Mouse (Mus musculus): ENCODE results near the gene Ptbp1. TPM values are rescaled to one million over a fixed set of nuclear protein-coding genes. Genes with fewer than 3 reads are reported as not detected.

Gene Ptbp1
- polyA plus RNA-seq, 1 experiment: not detected

- no peak for TF ChIP-seq POLR2A (IDR thresholded peaks at IDR 0.05; ENCODE audit: insufficient read depth, low read depth, low read length)
- TF ChIP-seq CTCF (IDR thresholded peaks at IDR 0.05; ENCODE audit: insufficient read depth, low read depth, low read length): no peak
- Histone ChIP-seq H3K4me1 (ENCODE audit: control insufficient read depth, insufficient read depth, low read length) (peaks cover 48% of the 10 kb centered on the region), H3K27ac (ENCODE audit: insufficient read depth, low read depth, low read length) (peak overlapping the region; percentile 87), H3K4me3 (ENCODE audit: insufficient read depth, low read depth, low read length) (peak overlapping the region; percentile 46)
- 2% methylated on average over 15 of the region's 15 CpGs for WGBS
These were observed 835 bp upstream of the Ptbp1 start for GRCm38 (mm10) chr10:79853392-79853791.

GRCm38 (mm10) chr10:79854801-79855541 lies 744 bp downstream of the Ptbp1 start:
- under 1% methylated on average over 83 of the region's 83 CpGs for WGBS
- TF ChIP-seq POLR2A (IDR thresholded peaks at IDR 0.05; ENCODE audit: insufficient read depth, low read depth, low read length) (no peak; the same call in 1 of the 2 replicates), CTCF (IDR thresholded peaks at IDR 0.05; ENCODE audit: insufficient read depth, low read depth, low read length) (no peak)
- Histone ChIP-seq H3K27ac (ENCODE audit: insufficient read depth, low read depth, low read length) (peak overlapping the region; percentile 96), H3K4me1 (ENCODE audit: control insufficient read depth, insufficient read depth, low read length) (peaks cover 62% of the 10 kb centered on the region), H3K4me3 (ENCODE audit: insufficient read depth, low read depth, low read length) (peak overlapping the region; percentile 83)

- WGBS: 1% methylated on average over 10 of the region's 10 CpGs
These were observed 1.4 kb downstream of the Ptbp1 start for GRCm38 (mm10) chr10:79855558-79856184.

GRCm38 (mm10) chr10:79856280-79856679 lies 2.1 kb downstream of the Ptbp1 start:
- peak overlapping the region; percentile 36 for H3K4me3 ChIP-seq (ENCODE audit: insufficient read depth, low read depth, low read length)

More at GRCm38 (mm10) chr10:79855558-79856184, 1.4 kb downstream of the Ptbp1 start:
- Histone ChIP-seq H3K4me3 (ENCODE audit: insufficient read depth, low read depth, low read length) (peak overlapping the region; percentile 83), H3K27ac (ENCODE audit: insufficient read depth, low read depth, low read length) (no peak overlapping the region), H3K4me1 (ENCODE audit: control insufficient read depth, insufficient read depth, low read length) (peaks cover 68% of the 10 kb centered on the region)
- TF ChIP-seq CTCF (IDR thresholded peaks at IDR 0.05; ENCODE audit: insufficient read depth, low read depth, low read length): no peak
- TF ChIP-seq POLR2A (IDR thresholded peaks at IDR 0.05; ENCODE audit: insufficient read depth, low read depth, low read length): no peak

GRCm38 (mm10) chr10:79856704-79857451 lies 2.7 kb downstream of the Ptbp1 start:
- H3K27ac ChIP-seq (ENCODE audit: insufficient read depth, low read depth, low read length): no peak overlapping the region
- H3K4me3 ChIP-seq (ENCODE audit: insufficient read depth, low read depth, low read length): peak overlapping the region; percentile 36
- H3K4me1 ChIP-seq (ENCODE audit: control insufficient read depth, insufficient read depth, low read length): peaks cover 72% of the 10 kb centered on the region
- 14% methylated on average over 7 of the region's 7 CpGs for WGBS
- no peak for TF ChIP-seq CTCF (IDR thresholded peaks at IDR 0.05; ENCODE audit: insufficient read depth, low read depth, low read length)
- TF ChIP-seq POLR2A (IDR thresholded peaks at IDR 0.05; ENCODE audit: insufficient read depth, low read depth, low read length): no peak

More at GRCm38 (mm10) chr10:79856280-79856679, 2.1 kb downstream of the Ptbp1 start:
- TF ChIP-seq POLR2A (IDR thresholded peaks at IDR 0.05; ENCODE audit: insufficient read depth, low read depth, low read length): no peak
- H3K4me1 ChIP-seq (ENCODE audit: control insufficient read depth, insufficient read depth, low read length): peaks cover 74% of the 10 kb centered on the region
- H3K27ac ChIP-seq (ENCODE audit: insufficient read depth, low read depth, low read length): no peak overlapping the region
- WGBS: 11% methylated on average over 6 of the region's 6 CpGs

- WGBS: 5% methylated on average over 4 of the region's 4 CpGs
- TF ChIP-seq CTCF (IDR thresholded peaks at IDR 0.05; ENCODE audit: insufficient read depth, low read depth, low read length): no peak
- no peak for TF ChIP-seq POLR2A (IDR thresholded peaks at IDR 0.05; ENCODE audit: insufficient read depth, low read depth, low read length)
- Histone ChIP-seq H3K4me1 (ENCODE audit: control insufficient read depth, insufficient read depth, low read length) (peaks cover 71% of the 10 kb centered on the region), H3K27ac (ENCODE audit: insufficient read depth, low read depth, low read length) (no peak overlapping the region), H3K4me3 (ENCODE audit: insufficient read depth, low read depth, low read length) (no peak overlapping the region)
These were observed 3.2 kb downstream of the Ptbp1 start for GRCm38 (mm10) chr10:79857452-79857811.

- H3K4me1 ChIP-seq (ENCODE audit: control insufficient read depth, insufficient read depth, low read length): peaks cover 67% of the 10 kb centered on the region
- no peak overlapping the region; the same call in 1 of the 2 replicates for H3K4me3 ChIP-seq (ENCODE audit: insufficient read depth, low read depth, low read length)
- peak overlapping the region; percentile 31; the same call in 1 of the 2 replicates for H3K27ac ChIP-seq (ENCODE audit: insufficient read depth, low read depth, low read length)
- TF ChIP-seq POLR2A (IDR thresholded peaks at IDR 0.05; ENCODE audit: insufficient read depth, low read depth, low read length): no peak
- TF ChIP-seq CTCF (IDR thresholded peaks at IDR 0.05; ENCODE audit: insufficient read depth, low read depth, low read length): no peak
- 47% methylated on average over 2 of the region's 2 CpGs for WGBS
These were observed 3.7 kb downstream of the Ptbp1 start for GRCm38 (mm10) chr10:79857894-79858293.

- 0 out of 2 replicates have a peak overlapping the region, but pooled peaks have one; percentile 5 for H3K4me3 ChIP-seq (ENCODE audit: insufficient read depth, low read depth, low read length)
- no peak for TF ChIP-seq CTCF (IDR thresholded peaks at IDR 0.05; ENCODE audit: insufficient read depth, low read depth, low read length)
- TF ChIP-seq POLR2A (IDR thresholded peaks at IDR 0.05; ENCODE audit: insufficient read depth, low read depth, low read length): no peak
- peak overlapping the region; percentile 31; the same call in 1 of the 2 replicates for H3K27ac ChIP-seq (ENCODE audit: insufficient read depth, low read depth, low read length)
These were observed 4.3 kb downstream of the Ptbp1 start for GRCm38 (mm10) chr10:79858416-79859074.

More at GRCm38 (mm10) chr10:79858416-79859074, 4.3 kb downstream of the Ptbp1 start:
- H3K4me1 ChIP-seq (ENCODE audit: control insufficient read depth, insufficient read depth, low read length): peaks cover 61% of the 10 kb centered on the region
- 22% methylated on average over 17 of the region's 17 CpGs for WGBS
